Mouse (Mus musculus) forelimb bud, embryonic 11.5 days (tissue): Measurements from ENCODE around the gene Rad23b.
"Not testable (repeated sequence)": the region's sequence is repeated elsewhere in the genome, so short reads cannot be mapped to it uniquely, and the experiment has no call there.

Experiments used
- DNase-seq: peaks from one replicate; pipeline ENCODE4 v3.0.0-alpha.2; 2012; ENCODE audit warnings: low read depth, low spot score

Gene Rad23b

DNA sequence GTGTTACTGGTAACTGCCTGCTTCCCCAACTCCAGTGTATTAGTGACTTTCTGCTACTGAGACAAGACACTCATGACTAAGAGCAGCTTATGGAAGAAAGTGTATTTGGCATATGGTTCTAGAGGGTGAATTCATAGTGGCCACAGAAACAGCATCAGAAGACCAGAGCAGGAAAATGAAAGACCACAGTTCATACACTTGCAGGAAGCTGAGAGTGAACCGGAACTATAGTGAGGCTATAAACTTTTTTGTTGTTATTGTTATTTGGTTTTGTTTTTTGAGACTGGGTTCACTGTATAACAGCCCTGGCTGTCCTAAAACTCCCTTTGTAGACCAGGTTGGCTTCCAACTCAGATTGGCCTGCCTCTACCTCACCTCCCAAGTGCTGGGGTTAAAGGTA lies 6.0 kb downstream of the Rad23b start:
- DNase-seq, result no peak

DNA sequence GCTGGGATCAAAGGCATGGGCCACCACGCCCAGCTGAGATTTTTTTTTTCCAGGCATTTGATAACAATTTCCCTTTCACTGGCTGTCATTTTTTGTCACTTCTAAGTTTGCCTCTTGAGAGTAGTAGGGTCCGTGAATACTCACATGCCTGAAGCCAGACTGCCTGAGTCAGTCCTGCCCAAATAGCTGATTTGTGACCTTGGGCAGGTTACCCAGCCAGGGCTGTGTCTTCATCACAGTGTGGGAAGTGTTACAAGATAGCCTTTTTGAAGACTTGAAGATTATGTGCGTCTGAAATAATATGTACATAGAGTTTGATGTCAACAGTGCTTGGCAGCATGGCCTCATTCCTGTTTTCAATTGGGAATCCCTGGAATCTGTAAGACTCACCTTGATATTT lies 6.9 kb downstream of the Rad23b start:
- no peak for DNase-seq

DNA sequence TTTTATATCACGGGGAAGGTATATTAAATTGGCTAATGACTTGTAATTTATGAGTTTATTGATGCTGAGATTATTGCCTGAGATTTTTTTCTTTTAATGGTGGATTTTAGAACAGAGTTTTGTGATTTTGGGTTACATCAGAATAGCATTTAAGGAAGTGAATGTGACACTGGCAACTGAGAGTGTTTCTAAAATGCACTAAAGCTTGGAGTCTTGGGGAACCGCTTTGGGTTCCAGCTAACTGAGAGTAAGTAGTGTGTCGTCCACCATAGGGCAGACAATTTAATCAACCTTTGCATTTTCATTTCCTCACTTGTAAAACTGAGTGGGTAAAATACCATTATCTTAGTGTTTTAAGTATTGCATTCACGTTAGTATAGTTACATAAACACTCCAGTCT lies 14.0 kb downstream of the Rad23b start:
- DNase-seq, result no peak

DNA sequence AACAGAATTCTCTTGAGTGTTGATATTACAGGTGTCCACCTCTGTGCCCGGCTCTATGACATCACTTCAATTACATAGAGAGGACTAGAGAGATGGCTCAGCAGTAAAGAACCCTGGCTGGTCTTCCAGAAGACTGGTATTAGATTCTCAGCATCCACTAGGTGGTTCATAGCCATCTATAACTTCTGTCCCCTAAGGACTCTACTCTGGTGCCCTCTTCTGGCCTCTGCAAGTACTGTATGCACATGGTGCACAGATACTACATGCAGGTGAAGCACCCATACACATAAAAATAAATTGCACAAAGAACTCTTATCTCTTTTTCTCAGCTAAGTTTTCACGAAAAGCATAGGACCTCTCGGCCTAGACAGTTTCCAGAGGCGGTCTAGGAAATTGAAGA lies 14.5 kb downstream of the Rad23b start:
- peak; percentile 24 for DNase-seq

DNA sequence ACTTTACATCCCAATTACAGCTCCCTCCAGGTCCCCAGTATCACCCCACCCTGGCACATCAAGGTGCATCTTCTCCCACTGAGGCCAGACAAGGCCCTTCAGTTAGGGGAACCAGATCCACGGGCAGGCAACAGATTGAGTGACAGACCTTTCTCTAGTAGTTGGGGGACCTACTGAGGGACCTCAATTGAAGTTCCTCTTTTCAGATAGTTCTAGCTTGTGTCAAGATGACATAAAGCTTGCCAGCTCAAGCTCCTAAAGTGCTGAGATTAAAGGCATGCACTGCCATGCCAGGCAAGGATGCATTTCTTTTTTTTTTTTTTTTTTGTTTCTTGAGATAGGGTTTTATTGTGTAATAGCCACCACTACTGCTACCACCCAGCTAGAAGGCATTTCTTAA lies 16.2 kb downstream of the Rad23b start:
- DNase-seq, result no peak

DNA sequence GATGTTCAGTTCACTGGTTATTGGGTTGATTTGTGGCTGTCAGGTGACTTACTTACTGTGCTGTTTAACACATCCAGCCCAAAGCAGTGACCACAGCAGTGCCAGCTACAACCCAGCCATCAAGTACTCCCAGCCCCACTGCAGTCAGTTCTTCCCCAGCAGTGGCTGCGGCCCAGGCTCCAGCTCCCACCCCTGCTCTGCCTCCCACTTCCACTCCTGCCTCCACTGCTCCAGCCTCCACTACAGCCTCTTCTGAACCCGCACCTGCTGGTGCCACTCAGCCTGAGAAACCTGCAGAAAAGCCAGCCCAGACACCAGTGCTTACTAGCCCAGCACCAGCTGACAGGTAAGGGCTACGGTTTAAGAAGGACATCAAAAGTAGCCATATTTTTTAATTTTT lies 20.3 kb downstream of the Rad23b start:
- DNase-seq, result no peak

DNA sequence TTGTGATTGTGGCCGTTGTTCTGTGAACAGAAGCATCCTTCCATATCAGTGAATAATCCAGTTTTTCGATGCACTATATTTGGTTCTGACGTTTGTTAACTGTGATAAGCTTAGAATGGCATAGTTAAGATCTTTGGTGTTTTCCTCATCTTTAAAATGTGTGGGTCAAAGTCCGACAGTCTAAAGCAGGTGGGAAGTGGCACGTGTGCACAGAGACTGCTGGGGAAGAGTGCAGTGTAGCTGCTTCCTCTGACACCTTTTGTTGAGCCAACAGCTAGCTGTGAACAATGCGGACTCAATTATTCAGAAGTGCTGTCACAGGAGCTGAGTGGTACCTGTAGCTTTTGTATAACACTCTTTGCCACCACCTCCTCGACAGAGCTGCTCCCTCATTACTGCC lies 21.5 kb downstream of the Rad23b start:
- DNase-seq, result no peak

DNA sequence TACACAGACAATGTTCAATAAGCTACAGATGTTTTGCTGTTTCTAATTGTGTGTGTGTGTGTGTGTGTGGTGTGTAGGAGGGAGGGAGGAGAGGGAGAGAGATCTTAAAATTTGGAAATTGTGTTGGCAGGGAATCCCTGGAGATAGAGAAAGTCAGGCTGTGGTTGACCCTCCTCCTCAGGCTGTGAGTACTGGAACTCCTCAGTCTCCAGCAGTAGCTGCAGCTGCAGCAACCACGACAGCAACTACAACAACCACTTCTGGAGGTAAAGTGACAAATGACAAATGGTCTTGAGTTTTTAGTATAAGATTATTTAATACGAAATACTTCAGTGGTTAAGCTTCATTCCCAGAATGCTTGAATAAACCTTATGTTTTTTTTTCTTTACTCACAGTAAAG lies 32.5 kb downstream of the Rad23b start:
- no peak for DNase-seq

DNA sequence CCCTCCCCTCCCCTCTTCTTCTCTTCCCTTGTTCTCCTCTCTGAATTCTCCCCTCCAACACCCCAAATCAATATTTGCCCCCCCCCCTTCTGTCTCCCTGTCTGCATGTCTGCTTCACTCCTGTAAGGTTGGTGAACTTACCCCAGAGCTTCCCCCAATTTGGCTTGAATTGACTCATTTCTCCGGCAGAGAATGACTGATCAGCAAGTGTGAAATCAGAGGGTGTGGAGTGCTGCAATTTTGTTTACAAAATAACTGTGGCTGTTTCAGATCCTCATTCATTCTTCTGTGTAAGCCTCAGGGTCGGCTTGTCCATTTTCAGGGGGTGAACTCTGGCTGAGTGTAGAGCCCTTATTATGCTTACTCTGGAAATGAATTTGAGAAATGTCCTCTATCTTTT lies 36.9 kb downstream of the Rad23b start:
- no peak for DNase-seq

DNA sequence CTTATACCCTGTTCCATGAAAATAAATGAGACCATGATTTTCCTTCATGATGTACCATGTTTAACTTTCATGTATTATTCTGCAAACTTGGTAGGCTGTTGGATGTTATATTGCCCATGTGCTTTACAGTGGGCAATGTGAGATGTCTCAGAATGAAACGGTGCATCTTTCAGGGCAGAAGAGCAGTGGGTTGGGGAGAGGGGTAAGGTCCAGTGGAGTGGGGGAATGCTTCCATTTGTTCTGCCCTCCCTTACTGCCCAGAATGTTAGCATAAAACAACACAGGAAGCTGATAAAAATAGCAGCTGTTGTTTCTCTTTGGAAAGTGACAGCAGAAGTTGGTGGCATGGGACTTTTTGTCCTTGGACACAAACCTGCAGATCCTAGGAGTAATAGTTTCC lies 41.6 kb downstream of the Rad23b start:
- no peak for DNase-seq

DNA sequence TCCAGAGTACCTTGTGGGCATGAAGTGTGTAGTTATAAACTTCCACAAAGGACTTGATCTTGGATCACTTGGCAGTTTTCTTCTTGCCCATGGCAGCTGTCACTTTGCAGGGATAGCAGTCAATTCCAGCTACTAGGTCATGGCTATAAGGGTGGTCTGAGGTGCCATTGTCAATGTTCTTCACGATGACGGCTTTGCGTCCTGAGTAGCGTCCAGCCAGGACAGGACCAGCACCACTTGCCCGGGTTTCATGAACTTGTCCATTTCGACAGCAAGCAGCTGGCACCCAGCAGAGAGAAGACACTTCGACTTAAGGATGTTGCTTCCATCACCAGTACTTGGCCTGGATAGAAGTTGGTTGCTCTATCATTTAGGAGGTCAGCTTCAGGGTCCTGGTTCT lies 42.6 kb downstream of the Rad23b start:
- no peak for DNase-seq

DNA sequence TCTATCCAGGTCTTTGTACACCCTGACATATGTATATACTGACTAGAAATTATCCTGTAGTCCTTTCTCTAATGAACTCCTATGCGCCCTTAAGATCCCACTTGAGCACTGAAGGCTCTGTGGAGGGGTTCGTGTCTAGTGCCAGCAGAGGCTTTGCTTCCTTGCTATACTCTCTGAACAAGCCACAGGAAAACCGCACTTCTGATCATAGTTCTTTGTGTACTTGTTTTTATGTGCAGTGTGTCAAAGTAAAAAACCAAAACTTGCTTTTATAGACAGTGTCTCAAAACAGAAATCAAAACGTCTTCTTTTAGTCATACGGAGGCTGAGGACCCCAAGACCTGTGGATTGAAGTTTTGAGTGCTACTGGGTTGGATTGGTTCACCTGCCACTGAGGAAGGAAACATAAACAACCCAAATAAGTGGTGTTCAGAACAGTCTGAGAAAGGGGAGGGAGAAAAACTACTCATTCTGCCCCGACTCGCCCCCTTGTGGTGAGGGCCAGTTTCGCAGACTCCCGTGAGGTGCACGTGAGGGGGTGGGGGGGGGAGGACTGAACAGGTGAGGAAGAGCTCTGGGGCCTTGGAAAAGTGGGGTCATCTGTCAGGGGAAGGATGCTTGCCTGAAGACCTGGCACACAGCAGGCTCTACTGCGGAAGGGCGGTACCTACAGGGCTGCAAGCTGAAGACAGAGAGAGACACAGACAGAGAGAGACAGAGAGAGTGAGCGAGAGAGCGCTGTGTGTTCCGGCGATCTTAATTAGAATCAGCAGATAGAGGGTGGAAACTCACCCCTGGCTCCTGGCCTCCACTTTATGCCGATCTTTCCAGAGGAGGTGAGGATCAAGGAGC lies 48.3 kb downstream of the Rad23b start:
- DNase-seq, result no peak

DNA sequence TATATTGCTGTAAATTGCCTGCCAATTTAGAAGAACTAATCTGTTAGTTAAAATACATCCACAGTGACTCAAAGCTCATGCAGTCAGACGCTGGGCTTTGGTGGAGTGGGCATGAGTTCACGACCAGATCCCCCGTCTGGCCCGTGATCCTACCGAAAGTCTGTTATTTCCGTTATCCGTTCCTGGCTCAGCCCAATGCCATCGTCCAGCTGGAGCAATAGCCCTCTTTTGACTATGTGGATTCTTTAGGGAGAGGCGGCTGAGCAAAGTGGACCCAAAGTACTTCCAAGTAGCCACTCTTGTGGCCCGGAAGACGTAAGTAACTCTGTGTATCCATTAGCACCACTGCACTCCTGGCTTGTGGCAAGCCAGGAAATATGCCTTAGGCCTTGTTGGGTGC lies 49.1 kb downstream of the Rad23b start:
- no peak for DNase-seq

DNA sequence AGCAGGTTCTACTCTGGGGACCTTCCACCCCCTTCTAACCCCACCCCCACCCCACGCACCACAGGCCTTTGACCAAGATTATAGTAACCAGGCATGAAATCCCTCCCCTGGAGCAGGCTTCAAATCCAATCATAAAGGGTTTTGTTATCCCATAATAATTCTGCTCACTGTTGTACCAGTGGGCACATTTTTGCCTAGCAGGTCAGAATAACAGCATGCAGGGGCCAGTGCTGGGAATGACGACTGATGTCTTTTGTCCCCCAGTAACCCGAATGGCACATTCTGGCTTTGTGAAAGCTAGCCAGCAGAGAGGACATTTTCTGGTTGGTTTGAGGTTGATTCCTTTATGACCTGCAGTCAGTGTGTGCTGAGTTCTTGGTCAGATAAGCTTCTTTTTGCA lies 55.5 kb downstream of the Rad23b start:
- no peak for DNase-seq

DNA sequence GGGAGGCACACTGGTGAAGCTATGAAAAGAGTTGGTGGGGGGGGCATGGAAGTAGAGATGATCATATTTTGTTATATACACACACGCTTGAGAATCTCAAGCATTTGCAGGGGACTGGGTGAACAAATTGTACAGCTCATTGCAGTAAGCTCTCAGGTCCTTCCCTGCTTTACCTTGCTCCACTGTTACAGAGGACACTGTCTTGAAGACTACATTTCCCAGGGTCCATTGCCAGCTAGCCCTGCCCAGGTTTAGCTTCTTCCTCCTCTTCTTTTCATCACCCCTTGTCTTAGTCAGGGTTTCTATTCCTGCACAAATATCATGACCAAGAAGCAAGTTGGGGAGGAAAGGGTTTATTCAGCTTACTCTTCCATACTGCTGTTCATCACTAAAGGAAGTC lies 56.7 kb downstream of the Rad23b start:
- DNase-seq, result no peak

DNA sequence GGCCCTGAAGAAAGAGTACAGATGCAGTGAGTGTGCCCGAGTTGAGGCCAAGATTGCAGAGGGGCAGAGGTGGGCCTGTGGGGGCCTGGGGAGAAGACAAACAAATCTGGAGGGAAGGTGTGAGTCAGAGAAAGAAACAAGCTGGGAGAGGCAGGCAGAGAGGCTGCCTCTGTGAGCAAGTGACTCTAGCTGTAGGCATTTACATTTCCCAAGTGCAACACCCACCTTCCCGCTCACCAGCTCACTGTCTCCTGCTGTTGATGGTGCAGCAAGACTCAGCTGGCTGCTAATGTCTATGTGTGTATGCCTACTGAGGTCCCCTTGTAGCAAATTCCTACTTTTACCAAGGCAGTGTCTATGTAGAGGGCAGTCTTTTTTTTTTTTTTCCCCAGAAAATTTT lies 58.2 kb downstream of the Rad23b start:
- no peak for DNase-seq

DNA sequence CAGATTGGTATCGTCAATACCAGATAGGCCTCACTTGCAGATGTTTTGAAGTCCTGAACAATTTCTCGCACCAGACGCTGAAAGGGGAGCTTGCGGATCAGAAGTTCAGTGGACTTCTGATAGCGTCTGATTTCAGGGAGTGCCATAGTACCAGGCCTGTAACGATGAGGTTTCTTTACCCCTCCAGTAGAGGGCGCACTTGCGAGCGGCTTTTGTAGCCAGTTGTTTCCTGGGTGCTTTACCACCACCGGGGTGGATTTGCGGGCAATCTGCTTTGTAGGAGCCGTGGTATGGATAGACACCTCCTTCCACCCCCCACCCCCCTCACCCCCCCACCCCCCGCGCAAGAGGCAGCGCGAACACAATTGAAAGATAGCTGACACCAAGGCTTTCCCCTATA lies 59.2 kb downstream of the Rad23b start:
- DNase-seq, result no peak

DNA sequence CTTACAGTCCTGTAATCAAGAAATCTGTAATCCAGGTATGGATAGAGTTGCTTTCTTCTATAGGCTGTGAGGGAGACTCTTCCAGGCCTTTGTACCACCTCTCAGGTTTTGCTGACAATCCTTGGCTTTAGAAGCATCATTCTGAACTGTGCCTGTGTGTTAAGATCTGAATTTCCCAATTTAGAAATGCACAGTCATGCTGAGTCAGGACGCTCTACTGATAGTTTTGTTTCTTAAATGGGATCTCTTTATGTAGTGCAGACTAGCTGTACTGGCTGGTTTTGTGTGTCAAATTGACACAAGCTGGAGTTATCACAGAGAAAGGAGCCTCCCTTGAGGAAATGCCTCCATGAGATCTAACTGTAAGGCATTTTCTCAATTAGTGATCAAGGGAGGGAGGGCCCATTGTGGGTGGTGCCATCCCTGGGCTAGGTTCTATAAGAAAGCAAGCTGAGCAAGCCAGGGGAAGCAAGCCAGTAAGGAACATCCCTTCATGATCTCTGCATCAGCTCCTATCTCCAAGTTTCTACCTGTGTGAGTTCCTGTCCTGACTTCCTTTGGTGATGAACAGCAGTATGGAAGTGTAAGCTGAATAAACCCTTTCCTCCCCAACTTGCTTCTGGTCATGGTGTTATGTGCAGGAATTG lies 59.9 kb downstream of the Rad23b start:
- DNase-seq, result not testable (repeated sequence)

DNA sequence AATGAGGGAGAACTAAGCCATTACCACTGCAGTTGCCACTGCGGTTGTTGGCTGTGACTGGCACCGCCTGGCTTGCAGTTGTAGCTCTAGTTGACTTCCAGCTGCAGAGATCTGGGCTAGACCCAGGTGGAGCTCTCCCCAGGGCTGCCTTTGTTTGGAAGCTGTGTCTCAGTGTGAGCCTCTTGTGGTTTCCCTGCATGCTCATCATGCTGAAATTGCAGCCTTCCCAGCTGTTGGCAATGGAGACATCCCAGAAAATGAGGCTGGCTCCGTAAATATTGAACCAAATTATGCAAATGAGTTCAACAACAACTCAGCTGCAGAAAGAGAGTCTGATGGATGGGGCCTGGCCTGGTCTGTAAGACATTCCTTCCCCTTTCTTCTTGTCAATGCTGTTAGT lies 66.0 kb downstream of the Rad23b start:
- no peak for DNase-seq

DNA sequence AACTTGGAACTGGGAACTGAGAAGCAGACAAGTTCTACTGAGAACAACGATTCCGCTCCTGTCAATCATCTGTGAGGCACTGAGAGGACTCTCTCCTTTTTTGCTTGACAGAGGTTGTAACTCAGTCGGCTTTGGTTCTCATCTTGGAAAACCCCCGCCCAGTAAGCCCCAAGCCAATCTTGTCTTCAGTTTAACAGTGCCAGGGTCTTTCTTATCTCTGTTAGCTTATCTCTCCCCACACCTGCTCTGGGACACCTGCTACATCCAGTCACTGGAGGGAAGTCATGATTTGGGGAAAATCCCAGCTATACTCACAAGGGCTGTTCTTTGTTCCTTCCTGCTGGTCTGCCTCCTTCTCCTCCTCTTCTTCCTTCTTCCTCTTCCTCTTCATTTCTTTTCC lies 76.4 kb downstream of the Rad23b start:
- no peak for DNase-seq
